Mouse (Mus musculus) forebrain, embryonic 15.5 days (tissue): Measurements from ENCODE around the gene Nek2. TPM values are rescaled to one million over a fixed set of nuclear protein-coding genes. Genes with fewer than 3 reads are reported as not detected.

Source experiments
- ATAC-seq: fragments of 200-750 bp; cut with Nextera tagmentation; replicated peaks from 2 replicates; pipeline ENCODE4 v1.8.0; 2017; ENCODE audit warnings: mild to moderate bottlenecking, moderate TSS enrichment, moderate library complexity
- H3K27ac ChIP-seq: fragments of 300-500 bp; sonication (generic); replicated peaks from 2 replicates; pipeline ENCODE4 v1.5.1; 2015; ENCODE audit warnings: mild to moderate bottlenecking, inconsistent platforms
- H3K27me3 ChIP-seq: fragments of 300-500 bp; sonication (generic); 2 replicates; pipeline ENCODE4 v1.6.1; 2015; ENCODE audit warnings: inconsistent platforms
- H3K36me3 ChIP-seq: fragments of 300-500 bp; sonication (generic); 2 replicates; pipeline ENCODE4 v1.6.1; 2015; ENCODE audit warnings: mild to moderate bottlenecking, inconsistent platforms
- H3K4me1 ChIP-seq: fragments of 300-500 bp; sonication (generic); 2 replicates; pipeline ENCODE4 v1.6.1; 2015; ENCODE audit warnings: inconsistent platforms
- H3K4me2 ChIP-seq: fragments of 300-500 bp; sonication (generic); replicated peaks from 2 replicates; pipeline ENCODE4 v1.6.1; 2015; ENCODE audit warnings: mild to moderate bottlenecking, inconsistent platforms
- H3K4me3 ChIP-seq: fragments of 300-500 bp; sonication (generic); 2 replicates; pipeline ENCODE4 v1.5.1; 2015; ENCODE audit warnings: mild to moderate bottlenecking, inconsistent platforms
- H3K9ac ChIP-seq: fragments of 300-500 bp; sonication (generic); replicated peaks from 2 replicates; pipeline ENCODE4 v1.6.1; 2015; ENCODE audit warnings: mild to moderate bottlenecking, inconsistent platforms
- H3K9me3 ChIP-seq: fragments of 300-500 bp; sonication (generic); 2 replicates; pipeline ENCODE4 v1.6.1; 2016; ENCODE audit warnings: inconsistent platforms
- WGBS: fragments of 180-500 bp; shearing (Covaris S2); methylation state at CpG from one replicate; pipeline ENCODE4 v1.1.7; 2015; ENCODE audit warnings: mixed read lengths; 5-methylcytosine and 5-hydroxymethylcytosine counted together
- polyA plus RNA-seq: library from polyadenylated mRNA; unstranded; fragments of >200 nt; fragmentation: Nextera tagmentation; extraction: Ambion mirVana; gene quantifications from 2 replicates; pipeline ENCODE4 v1.2.1, GENCODE M21; 2015

Gene Nek2
- polyA plus RNA-seq, 1 experiment from 2014 or later: 21.2 TPM

DNA sequence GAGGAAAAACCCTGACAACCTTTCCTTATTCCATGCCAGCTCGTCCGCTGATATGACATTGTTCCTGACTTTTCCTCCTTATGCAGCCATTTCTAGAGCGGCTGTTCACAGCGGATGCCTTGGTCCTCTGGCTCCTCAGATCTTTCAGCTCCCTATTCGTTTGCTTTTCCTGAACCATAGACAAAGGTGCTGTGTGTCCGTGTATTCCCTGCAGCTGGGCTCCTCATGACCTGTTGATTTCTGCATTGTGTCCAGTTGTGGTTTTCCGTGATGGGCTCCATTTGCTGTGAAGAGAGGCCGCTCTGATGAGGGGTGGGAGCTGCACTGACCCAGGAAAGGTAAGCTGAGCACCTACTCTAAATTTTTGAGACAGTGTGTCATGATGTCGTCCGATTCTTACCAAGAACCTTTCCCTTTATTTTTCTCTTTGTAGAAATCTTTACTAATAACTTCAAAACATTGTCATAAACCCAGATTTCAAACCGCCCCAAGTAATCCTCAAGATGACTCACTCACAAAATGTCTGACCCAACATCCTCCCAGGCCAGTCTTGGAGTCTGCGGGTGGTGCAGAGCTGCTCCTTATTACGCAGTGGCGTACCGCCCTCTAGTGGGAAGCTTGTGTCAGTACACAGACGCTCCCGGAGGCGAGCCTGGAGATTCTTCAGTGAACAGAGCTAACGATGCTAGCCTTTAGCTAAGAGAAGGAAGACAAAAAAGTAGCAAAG, 3.7 kb upstream of the Nek2 start:
- Histone ChIP-seq H3K27me3 (no peaks in the 10 kb centered on the region), H3K9me3 (no peaks in the 10 kb centered on the region), H3K36me3 (no peaks in the 10 kb centered on the region), H3K4me1 (peaks cover 15% of the 10 kb centered on the region), H3K4me3 (no peak overlapping the region), H3K4me2 (no peak overlapping the region), H3K27ac (0 out of 2 replicates have a peak overlapping the region, but pooled peaks have one; percentile 3), H3K9ac (no peak overlapping the region)
- 38% methylated on average over 19 of the region's 19 CpGs for WGBS
- ATAC-seq: peak; percentile 55

DNA sequence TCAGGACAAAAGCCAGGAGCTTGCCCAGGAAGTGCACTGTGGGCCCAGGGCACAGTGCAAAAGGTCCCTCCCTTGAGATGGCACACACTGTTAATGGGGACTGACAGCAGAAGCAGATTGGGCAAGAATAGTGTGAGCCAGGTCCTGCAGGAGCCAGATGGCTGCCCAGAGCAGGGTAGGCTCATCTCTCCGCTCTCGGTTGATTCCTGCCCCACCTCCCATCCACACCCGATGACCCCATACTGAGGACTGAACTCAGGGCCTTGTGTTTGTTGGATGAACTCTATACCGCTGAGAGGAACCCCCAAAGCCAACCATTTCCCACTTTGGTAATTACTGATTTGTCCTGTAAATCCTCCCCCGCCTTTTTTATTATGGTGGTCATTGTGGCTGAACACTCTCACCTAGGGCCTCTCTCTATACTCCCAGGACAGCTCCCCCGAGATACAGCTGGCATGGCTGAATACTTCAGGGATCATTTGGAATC, 3.1 kb upstream of the Nek2 start:
- peak; percentile 3; the same call in 1 of the 2 replicates for ATAC-seq
- Histone ChIP-seq H3K4me1 (peaks cover 15% of the 10 kb centered on the region), H3K27me3 (no peaks in the 10 kb centered on the region), H3K36me3 (no peaks in the 10 kb centered on the region), H3K4me2 (no peak overlapping the region), H3K9me3 (no peaks in the 10 kb centered on the region), H3K4me3 (no peak overlapping the region), H3K9ac (no peak overlapping the region), H3K27ac (no peak overlapping the region)
- 41% methylated on average over 6 of the region's 6 CpGs for WGBS

DNA sequence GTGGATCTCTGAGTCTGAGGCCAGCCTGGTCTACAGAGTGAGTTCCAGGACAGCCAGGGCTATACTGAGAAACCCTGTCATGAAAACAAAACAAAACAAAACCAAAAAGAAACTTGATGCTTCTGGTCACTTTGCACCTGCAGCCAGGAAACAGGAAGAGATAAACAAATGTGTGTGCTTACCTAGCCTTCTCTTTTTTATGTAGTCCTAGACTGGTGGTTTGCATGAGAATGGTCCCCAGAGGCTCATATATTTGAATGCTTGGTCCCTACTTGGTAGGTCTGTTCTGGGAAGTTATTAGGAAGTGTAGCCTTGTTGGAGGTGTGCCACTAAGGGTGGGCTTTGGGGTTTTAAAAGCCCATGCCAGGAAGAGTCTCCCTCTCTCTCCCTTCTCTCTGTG, 2.2 kb upstream of the Nek2 start:
- Histone ChIP-seq H3K9me3 (no peaks in the 10 kb centered on the region), H3K9ac (no peak overlapping the region), H3K4me1 (peaks cover 15% of the 10 kb centered on the region), H3K4me2 (no peak overlapping the region), H3K27ac (no peak overlapping the region), H3K36me3 (no peaks in the 10 kb centered on the region), H3K4me3 (no peak overlapping the region), H3K27me3 (no peaks in the 10 kb centered on the region)
- no peak for ATAC-seq

DNA sequence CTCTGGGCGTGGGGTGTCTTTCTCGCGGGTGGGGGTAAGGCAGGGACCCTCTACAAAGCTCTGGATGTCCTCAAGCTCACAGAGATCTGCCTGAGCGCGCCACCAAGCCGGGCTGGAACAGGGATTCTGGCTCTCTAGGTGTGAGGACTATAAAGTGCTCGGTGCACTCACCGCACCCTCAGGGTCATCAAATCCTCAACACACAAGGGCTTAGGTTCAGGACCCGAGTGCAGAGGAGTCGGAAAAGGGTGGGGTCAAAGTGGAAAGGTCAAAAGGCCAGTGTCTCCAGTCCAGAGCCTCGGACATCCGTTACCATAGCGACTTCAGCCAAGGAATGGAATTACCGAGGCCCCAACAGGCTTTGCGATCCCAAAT, 306 bp upstream of the Nek2 start:
- peak; percentile 51 for ATAC-seq
- no peak overlapping the region for H3K27ac ChIP-seq
- WGBS: 2% methylated on average over 15 of the region's 15 CpGs

DNA sequence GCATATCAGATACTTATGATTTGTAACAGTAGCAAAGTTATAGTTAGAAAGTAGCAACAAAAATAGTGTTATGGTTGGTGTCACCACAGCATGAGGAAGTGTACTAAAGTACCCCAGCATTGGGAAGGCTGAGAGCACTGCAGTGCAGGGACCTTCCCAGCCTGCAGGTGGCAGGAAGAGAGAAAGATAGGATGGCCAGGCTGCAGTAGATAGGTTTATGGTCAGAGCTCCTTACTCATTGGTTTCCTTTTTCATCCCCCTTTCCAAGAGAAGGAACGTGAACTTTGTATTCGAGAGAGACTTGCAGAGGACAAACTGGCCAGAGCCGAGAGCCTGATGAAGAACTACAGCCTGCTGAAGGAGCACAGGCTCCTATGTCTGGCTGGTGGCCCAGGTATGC, 7.9 kb downstream of the Nek2 start:
- H3K9me3 ChIP-seq: no peaks in the 10 kb centered on the region
- H3K27ac ChIP-seq: no peak overlapping the region
- no peaks in the 10 kb centered on the region for H3K4me1 ChIP-seq
- H3K27me3 ChIP-seq: no peaks in the 10 kb centered on the region
- H3K4me2 ChIP-seq: no peak overlapping the region
- no peak overlapping the region for H3K4me3 ChIP-seq
- ATAC-seq: no peak
- peaks cover 23% of the 10 kb centered on the region for H3K36me3 ChIP-seq
- no peak overlapping the region for H3K9ac ChIP-seq
- 91% methylated on average over 3 of the region's 3 CpGs for WGBS

More for the DNA sequence above, 306 bp upstream of the Nek2 start:
- Histone ChIP-seq H3K4me1 (peaks cover 15% of the 10 kb centered on the region), H3K4me3 (peak overlapping the region; percentile 60), H3K27me3 (no peaks in the 10 kb centered on the region), H3K9me3 (no peaks in the 10 kb centered on the region), H3K36me3 (no peaks in the 10 kb centered on the region; the same call in 1 of the 2 replicates), H3K9ac (peak overlapping the region; percentile 30; the same call in 1 of the 2 replicates), H3K4me2 (peak overlapping the region; percentile 64)

DNA sequence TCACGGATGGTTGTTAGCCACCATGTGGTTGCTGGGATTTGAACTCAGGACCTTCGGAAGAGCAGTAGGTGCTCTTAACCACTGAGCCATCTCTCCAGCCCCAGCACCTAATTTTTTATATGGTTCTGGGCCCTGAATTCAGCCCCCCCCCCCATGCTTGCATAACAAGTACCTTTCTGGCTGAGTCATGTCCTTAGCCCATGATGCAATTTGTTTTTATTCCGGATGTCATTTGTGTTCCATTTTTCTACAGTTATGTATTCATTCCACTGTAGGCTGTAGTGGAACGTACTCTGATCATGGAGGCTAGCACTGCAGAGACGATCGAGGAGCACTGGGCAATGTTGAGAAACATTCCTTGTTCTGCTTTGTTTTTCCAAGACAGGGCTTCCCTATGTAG, 12.2 kb downstream of the Nek2 start:
- no peak overlapping the region for H3K9ac ChIP-seq
- no peaks in the 10 kb centered on the region for H3K27me3 ChIP-seq
- no peak for ATAC-seq
- no peak overlapping the region for H3K4me2 ChIP-seq
- H3K9me3 ChIP-seq: no peaks in the 10 kb centered on the region
- 0 out of 2 replicates have a peak, but pooled peaks cover 14% of the 10 kb centered on the region for H3K36me3 ChIP-seq
- H3K4me1 ChIP-seq: no peaks in the 10 kb centered on the region
- WGBS: 94% methylated on average over 6 of the region's 6 CpGs
- H3K4me3 ChIP-seq: no peak overlapping the region
- H3K27ac ChIP-seq: no peak overlapping the region

DNA sequence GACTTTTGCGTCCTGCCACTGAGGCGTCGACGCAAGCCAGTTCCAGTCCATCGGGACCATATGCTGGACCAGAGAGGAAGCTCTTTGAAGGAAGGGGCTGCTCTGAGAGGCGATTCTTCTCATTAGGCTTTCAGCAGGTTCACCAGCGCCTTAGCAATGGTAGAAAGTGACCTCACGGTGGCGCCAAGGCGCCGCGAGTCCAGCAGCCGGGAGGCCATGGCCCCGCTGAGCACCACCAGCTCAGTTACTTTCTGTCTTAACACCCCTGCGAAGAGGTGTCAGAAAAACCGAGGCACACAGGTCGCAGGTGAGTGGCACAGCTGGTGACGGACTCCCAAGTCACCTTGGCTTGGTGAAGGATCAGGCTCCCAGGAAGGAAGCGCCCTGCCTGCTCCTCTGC, 13.6 kb downstream of the Nek2 start:
- no peak overlapping the region for H3K4me2 ChIP-seq
- no peak overlapping the region for H3K9ac ChIP-seq
- ATAC-seq: peak; percentile 67; the same call in 1 of the 2 replicates
- no peaks in the 10 kb centered on the region for H3K9me3 ChIP-seq
- 10% methylated on average over 19 of the region's 19 CpGs for WGBS
- H3K4me1 ChIP-seq: no peaks in the 10 kb centered on the region
- no peaks in the 10 kb centered on the region for H3K27me3 ChIP-seq
- H3K27ac ChIP-seq: no peak overlapping the region
- H3K36me3 ChIP-seq: 0 out of 2 replicates have a peak, but pooled peaks cover 14% of the 10 kb centered on the region
- H3K4me3 ChIP-seq: no peak overlapping the region

DNA sequence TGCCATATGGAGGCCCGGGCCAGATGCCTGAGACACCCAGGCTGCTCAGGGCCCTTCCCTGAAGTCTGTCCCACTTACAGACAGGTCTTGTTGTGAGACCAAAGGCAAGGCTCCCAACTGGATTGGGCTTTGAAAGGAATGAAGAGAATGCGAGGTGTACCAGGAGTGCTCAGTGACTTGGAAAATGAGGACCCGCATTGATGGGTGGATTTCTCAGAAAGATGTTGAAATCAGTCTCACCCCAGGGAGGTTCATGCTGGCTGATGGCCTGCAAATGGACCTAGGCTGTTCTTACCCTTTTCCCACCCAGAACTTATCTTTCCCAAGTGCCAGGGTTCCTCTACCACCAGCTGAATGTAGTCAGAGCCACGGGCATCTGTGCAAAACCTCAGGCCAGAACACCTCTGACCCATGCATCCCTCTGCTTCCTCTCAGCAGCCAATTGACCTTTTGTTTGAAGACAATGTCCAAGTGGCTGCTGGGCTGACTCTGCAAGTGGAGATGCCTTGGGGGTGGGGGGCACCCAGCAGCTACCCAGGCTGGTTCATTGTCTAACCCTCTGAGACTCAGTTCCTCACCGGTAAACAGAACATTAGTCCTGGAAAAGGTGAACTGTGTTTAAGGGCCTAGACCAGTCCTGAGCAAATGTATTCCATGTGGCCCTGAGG, 15.2 kb downstream of the Nek2 start:
- H3K27ac ChIP-seq: no peak overlapping the region
- no peak overlapping the region for H3K9ac ChIP-seq
- H3K36me3 ChIP-seq: 0 out of 2 replicates have a peak, but pooled peaks cover 5% of the 10 kb centered on the region
- H3K27me3 ChIP-seq: no peaks in the 10 kb centered on the region
- no peak for ATAC-seq
- 40% methylated on average over 5 of the region's 5 CpGs for WGBS
- no peak overlapping the region for H3K4me3 ChIP-seq
- no peaks in the 10 kb centered on the region for H3K4me1 ChIP-seq
- H3K9me3 ChIP-seq: no peaks in the 10 kb centered on the region
- no peak overlapping the region for H3K4me2 ChIP-seq

DNA sequence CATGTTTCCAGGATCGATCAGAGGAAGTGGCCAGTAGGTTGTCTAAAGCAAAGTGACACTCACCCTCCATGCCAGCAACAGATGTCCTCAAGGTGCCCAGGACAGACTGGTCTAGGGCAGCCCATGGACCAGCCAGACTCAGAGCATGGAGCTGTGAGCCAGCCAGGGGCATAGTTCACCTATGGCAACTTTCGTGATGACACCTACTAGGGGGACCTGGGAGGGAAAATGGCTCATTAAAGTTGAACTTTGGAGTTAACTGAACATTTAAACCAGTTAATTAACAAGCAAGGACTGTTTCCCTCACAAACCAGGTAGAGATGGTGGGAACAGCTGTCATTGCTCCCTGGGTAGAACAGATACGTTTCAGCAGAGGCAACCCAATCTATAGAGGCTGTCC, 16.4 kb downstream of the Nek2 start:
- Histone ChIP-seq H3K9ac (no peak overlapping the region), H3K4me2 (no peak overlapping the region), H3K4me3 (no peak overlapping the region), H3K36me3 (no peaks in the 10 kb centered on the region), H3K27ac (no peak overlapping the region), H3K27me3 (no peaks in the 10 kb centered on the region), H3K4me1 (no peaks in the 10 kb centered on the region), H3K9me3 (no peaks in the 10 kb centered on the region)
- 88% methylated on average over 3 of the region's 3 CpGs for WGBS
- ATAC-seq: no peak

DNA sequence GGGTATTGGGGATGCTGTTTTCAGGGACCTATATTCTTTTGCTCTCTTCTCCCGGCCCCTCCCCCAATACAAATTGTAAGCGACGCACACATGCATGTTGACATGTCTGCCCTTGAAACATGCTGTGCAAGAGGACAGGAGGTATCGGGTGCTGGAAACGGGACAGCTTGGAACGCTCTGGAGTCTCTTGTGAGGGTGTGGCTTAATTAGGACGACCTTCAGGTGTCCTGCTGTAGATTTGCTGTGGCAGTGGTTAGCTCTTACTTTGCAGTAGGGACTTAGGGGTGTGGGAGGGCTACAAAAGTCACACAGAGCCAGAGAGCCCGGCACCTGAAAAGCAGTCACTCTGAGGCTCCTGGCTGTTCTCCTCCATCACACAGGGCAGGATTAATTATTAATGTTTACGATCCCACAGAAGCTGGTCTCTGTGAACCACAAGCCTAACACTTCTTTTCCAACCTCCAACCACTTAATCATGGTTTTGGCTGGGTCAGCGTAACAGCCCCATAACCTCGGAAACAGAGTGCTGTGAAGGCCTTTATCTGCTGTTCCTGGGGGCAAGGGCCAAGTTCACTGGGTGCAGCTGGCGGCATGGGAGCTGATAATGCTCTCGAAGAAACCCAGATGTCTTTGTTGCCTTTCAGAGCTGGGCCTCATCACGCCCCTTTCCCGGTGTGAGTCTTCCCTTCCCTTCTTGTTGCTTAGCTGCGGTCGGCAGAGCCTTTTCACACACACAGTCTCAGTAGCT, 17.9 kb downstream of the Nek2 start:
- no peak overlapping the region for H3K4me3 ChIP-seq
- no peak overlapping the region for H3K27ac ChIP-seq
- H3K9me3 ChIP-seq: no peaks in the 10 kb centered on the region
- no peaks in the 10 kb centered on the region for H3K4me1 ChIP-seq
- no peaks in the 10 kb centered on the region for H3K36me3 ChIP-seq
- 59% methylated on average over 17 of the region's 17 CpGs for WGBS
- H3K4me2 ChIP-seq: no peak overlapping the region
- no peak for ATAC-seq
- no peak overlapping the region for H3K9ac ChIP-seq
- H3K27me3 ChIP-seq: no peaks in the 10 kb centered on the region

DNA sequence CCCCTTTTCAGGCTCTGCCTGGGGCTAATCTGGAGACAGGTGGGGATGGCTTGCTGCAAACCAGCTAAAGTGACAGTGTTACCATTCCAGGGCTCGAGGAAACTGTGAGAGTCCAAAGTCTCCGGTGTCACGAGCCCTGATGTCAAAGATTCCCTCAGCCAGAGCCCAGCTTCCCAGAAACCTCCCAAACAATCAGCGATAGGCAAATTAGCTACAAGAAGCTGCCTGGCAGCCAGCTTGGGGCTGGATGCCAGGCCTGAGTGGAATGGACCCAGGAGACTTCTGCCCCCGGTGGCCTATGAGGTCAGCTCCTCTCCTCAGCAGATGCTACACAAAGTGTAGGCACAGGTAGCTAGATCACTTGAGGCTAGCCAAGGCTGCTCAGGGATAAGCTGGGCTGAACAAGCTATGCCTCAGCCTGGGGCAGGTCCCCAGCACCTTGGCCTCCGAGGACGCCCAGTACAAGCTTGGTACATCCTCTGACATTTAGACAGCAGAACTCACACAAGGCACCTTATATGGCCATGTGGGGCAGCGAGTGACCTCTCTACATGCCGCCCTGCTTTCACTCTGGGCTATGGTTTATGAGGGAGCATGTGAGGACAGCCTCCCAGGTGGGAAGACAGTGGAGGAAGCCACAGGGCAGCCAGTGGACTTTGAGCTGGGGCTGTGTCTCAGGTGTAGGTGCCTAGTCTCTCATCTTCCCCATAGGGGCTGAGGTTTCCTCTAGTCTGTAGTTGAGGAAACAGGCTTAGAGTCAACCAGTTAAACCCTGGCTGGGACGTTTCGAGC, 19.7 kb downstream of the Nek2 start:
- no peaks in the 10 kb centered on the region for H3K4me1 ChIP-seq
- H3K9me3 ChIP-seq: no peaks in the 10 kb centered on the region
- no peaks in the 10 kb centered on the region for H3K36me3 ChIP-seq
- 81% methylated on average over 11 of the region's 11 CpGs for WGBS
- H3K4me2 ChIP-seq: no peak overlapping the region
- H3K27me3 ChIP-seq: no peaks in the 10 kb centered on the region
- ATAC-seq: no peak
- H3K27ac ChIP-seq: no peak overlapping the region
- H3K4me3 ChIP-seq: no peak overlapping the region
- H3K9ac ChIP-seq: no peak overlapping the region
